Comparison of ENCODE assay signal across 8 mouse cellular contexts in genomic region chr9:37460043-37460960, GRCm38 (mm10). TPM values are rescaled to one million over a fixed set of nuclear protein-coding genes. Genes with fewer than 3 reads are reported as not detected.
DNase-seq lines count a peak whose midpoint lies in the region; ATAC-seq lines count a peak whose summit lies in the region.

No protein-coding gene starts in this region.

- no peaks in the 10 kb centered on the region for H3K9me3 ChIP-seq in embryonic facial prominence, embryonic 12.5 days

- peak overlapping the region; percentile 46 for H3K4me3 ChIP-seq in embryonic facial prominence, embryonic 12.5 days

- DNase-seq in adrenal gland, adult (ENCODE audit: inconsistent age in 2 of 2, low spot score in 1 of 2): peak; percentile 33 to 68
- DNase-seq in adrenal gland, postnatal 4 days (ENCODE audit: low spot score in 2 of 2): no peak
- peak; percentile 38 for DNase-seq in adrenal gland, postnatal 10 days
- peak; percentile 37 for DNase-seq in heart, postnatal 4 days
- peak; percentile 35 to 41 for DNase-seq in layer of hippocampus, postnatal 36 days
- DNase-seq in splenic B cell, adult 2 months (ENCODE audit: low read depth, low spot score): peak; percentile 51

- H3K27ac ChIP-seq in embryonic facial prominence, embryonic 12.5 days: no peak overlapping the region

- no peaks in the 10 kb centered on the region for H3K36me3 ChIP-seq in embryonic facial prominence, embryonic 12.5 days
- no peaks in the 10 kb centered on the region for H3K36me3 ChIP-seq in splenic B cell, adult 2 months (ENCODE audit: control insufficient read depth, insufficient read depth, low read length, poor library complexity, severe bottlenecking)

- H3K4me1 ChIP-seq in embryonic facial prominence, embryonic 12.5 days: peaks cover 12% of the 10 kb centered on the region

- ATAC-seq in embryonic facial prominence, embryonic 12.5 days (ENCODE audit: insufficient number of reproducible peaks, insufficient read depth, low FRiP score, low TSS enrichment): no peak
- 0 out of 2 replicates have a peak, but pooled peaks have one; percentile 19 for ATAC-seq in megakaryocyte-erythroid progenitor cell, adult 5-6 weeks (replicated peaks; ENCODE audit: low FRiP score, low TSS enrichment, poor library complexity, severe bottlenecking)

- H3K4me2 ChIP-seq in embryonic facial prominence, embryonic 12.5 days (replicated peaks): peak overlapping the region; percentile 94

- under 1% methylated on average over 81 of the region's 81 CpGs for WGBS in embryonic facial prominence, embryonic 12.5 days

- peaks cover 84% of the 10 kb centered on the region for H3K27me3 ChIP-seq in embryonic facial prominence, embryonic 12.5 days
- H3K27me3 ChIP-seq in splenic B cell, adult 2 months (ENCODE audit: control insufficient read depth, insufficient read depth, low read length, poor library complexity, severe bottlenecking): peaks cover 3% of the 10 kb centered on the region; the same call in 1 of the 2 replicates

- H3K9ac ChIP-seq in embryonic facial prominence, embryonic 12.5 days: peak overlapping the region; percentile 16

RNA-seq across cellular contexts. Expression of gene Robo3, which starts 27.3 kb away (rescaled TPM):
- total RNA-seq in adrenal gland, postnatal 4 days (2021): 1 to 10 TPM in 1 of 2 experiments, under 1 TPM in 1; 0.56 to 1.0 TPM
- total RNA-seq in adrenal gland, postnatal 10 days (2021): under 1 TPM; 0.45 to 0.72 TPM
- 2.7 TPM in 2 replicates for polyA plus RNA-seq in embryonic facial prominence, embryonic 12.5 days (2016; fragmentation: Nextera tagmentation; extraction: Ambion mirVana)
- total RNA-seq in heart, postnatal 4 days (2021): under 1 TPM in 1 of 2 experiments, not detected in 1; 0.05 TPM
- total RNA-seq in layer of hippocampus, postnatal 36 days (2021): 10 to 100 TPM; 13.9 to 14.3 TPM
- total RNA-seq in megakaryocyte-erythroid progenitor cell, adult 5-6 weeks (2014; fragmentation: Nextera tagmentation): 3.6 and 4.1 TPM in 2 replicates
- 1.1 and 1.3 TPM in 2 replicates for total RNA-seq in megakaryocyte-erythroid progenitor cell, adult 5-6 weeks (2017)

RNA-seq across cellular contexts. Expression of gene Msantd2, which starts 28.8 kb away (rescaled TPM):
- total RNA-seq in adrenal gland, postnatal 4 days (2021): 10 to 100 TPM; 31.3 to 33.2 TPM
- 10 to 100 TPM; 14.7 to 22.5 TPM for total RNA-seq in adrenal gland, postnatal 10 days (2021)
- polyA plus RNA-seq in embryonic facial prominence, embryonic 12.5 days (2016; fragmentation: Nextera tagmentation; extraction: Ambion mirVana): 43.1 and 44.7 TPM in 2 replicates
- 10 to 100 TPM; 15.2 to 20.6 TPM for total RNA-seq in heart, postnatal 4 days (2021)
- 10 to 100 TPM; 21.9 to 27.5 TPM for total RNA-seq in layer of hippocampus, postnatal 36 days (2021)
- total RNA-seq in megakaryocyte-erythroid progenitor cell, adult 5-6 weeks (2014; fragmentation: Nextera tagmentation): 15.0 and 36.3 TPM in 2 replicates
- 17.1 and 21.6 TPM in 2 replicates for total RNA-seq in megakaryocyte-erythroid progenitor cell, adult 5-6 weeks (2017)

RNA-seq across cellular contexts. Expression of gene Robo4, which starts 58.6 kb away (rescaled TPM):
- 10 to 100 TPM; 31.3 to 32.9 TPM for total RNA-seq in adrenal gland, postnatal 4 days (2021)
- 10 to 100 TPM; 24.9 to 28.4 TPM for total RNA-seq in adrenal gland, postnatal 10 days (2021)
- 7.7 and 8.9 TPM in 2 replicates for polyA plus RNA-seq in embryonic facial prominence, embryonic 12.5 days (2016; fragmentation: Nextera tagmentation; extraction: Ambion mirVana)
- total RNA-seq in heart, postnatal 4 days (2021): 10 to 100 TPM; 32.6 to 33.2 TPM
- total RNA-seq in layer of hippocampus, postnatal 36 days (2021): 1 to 10 TPM; 5.4 to 7.0 TPM
- total RNA-seq in megakaryocyte-erythroid progenitor cell, adult 5-6 weeks (2014; fragmentation: Nextera tagmentation): 0.33 TPM in 1 of 2 replicates, not detected in the other
- total RNA-seq in megakaryocyte-erythroid progenitor cell, adult 5-6 weeks (2017): 0.61 TPM in 1 of 2 replicates, not detected in the other

Comparison
In these comparisons a context has a peak if more than half of its experiments do, and no peak if none do; other contexts are left out.
1. DNase-seq: peak in adrenal gland, adult (2 of 2), adrenal gland, postnatal 10 days (single experiment), heart, postnatal 4 days (single experiment), layer of hippocampus, postnatal 36 days (2 of 2) and splenic B cell, adult 2 months (single experiment); none in adrenal gland, postnatal 4 days (0 of 2).